Mouse (Mus musculus) v-Abl transformed pro-B cells (cell line): ENCODE results near the gene Bola1.

ENCODE experiments used
- in situ Hi-C, 2 experiments: fragments of 400-800 bp; cut with MboI; formaldehyde crosslinking; loops; one replicate each; pipeline ENCODE4 v1.15.1; 2025; ENCODE audit not compliant: unreplicated experiment in 2 of 2

Gene Bola1

DNA sequence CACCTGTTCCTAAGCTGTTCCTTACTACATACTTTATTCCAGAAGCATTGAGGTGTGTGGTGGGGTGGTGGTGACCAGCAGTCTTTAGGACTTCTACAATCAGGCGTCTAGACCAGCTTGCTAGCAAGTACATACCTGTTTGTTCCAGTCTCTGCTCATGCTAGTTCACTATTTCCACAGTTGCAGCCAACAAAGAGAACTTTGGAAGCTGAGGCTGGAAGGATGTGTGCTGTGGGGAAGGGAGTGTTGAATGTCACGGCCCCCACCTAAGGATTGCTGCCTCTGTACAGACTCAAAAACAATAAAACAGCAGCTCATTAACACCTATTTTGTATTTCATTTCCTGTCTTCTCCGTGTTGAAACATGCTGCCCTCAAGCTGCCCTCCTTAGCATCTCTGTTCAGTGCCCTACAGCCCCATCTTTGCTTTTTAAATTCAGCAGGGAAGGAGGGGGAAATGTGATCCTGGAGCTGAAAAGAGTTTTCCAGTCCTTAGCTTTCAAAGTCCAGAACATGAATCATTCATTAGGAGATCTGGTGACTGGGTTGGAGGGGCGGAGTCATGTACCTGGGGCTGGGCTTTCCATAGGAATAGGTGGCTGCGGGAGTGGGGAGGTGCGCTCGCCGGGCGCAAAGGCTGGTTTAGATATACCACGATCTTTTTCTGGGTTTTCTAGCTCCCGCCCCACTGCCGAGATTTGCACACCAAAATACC is 58.5 kb downstream of the Bola1 start:
- in situ Hi-C loops, result no loop called here

DNA sequence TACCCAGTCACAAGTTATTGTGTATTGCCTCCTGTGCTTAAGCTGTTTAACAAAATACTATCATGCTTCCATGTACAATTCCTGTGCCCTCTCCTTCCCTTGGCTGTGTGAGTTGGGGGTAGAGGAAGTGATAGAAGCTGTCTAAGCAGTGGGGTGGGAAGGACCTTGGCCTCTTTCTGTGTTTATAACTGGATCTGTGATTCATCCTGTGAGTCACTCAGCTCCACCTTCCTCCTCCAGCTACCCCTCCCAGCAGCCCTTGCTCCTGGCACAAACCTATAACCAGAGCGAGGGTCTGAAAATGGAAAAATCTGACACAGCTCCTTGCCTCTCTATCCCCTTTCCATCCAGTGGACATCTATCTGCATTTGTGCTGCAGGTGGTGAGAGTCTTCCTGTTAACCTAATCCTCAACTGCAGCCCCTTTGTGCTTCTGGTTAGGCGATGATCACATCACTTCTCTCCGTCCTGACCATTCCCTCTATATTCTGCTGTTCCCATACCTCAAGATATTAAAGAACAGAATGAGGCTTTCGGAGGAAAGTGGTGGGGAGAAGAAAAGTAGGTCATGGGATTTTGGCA is 59.2 kb downstream of the Bola1 start:
- in situ Hi-C loops, result no loop called here

DNA sequence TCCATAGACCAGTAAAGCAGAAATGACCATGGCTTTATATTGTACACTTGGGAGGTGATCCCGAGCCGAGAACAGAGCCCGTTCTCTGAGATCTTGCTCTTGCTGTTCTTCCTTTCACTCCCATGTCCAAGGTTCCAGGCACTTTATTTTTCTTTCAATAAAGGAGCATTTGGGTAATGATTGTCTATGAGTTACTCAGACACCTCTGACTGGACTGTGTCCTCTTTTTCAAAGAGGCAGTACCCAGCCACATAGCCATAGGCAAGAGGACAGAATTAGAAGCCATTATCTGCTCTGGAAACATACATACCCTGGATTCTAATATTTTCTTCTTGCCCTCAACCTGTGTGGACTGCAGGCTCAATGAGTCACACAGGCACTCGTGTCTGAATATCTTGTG is 59.7 kb downstream of the Bola1 start:
- in situ Hi-C loops, result no loop called here

DNA sequence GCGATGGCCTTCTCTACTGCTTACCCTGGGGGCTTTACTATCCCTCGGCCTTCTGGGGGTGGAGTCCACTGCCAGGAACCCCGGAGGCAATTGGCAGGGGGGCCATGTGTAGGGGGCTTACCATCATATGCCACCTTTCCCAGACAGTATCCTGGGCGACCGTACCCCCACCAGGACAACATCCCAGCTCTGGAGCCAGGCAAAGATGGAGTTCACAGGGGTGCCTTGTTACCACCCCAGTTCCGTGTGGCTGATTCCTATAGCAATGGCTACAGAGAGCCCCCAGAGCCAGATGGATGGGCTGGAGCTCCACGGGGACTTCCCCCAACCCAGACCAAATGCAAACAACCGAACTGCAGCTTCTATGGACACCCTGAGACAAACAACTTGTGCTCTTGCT is 64.0 kb downstream of the Bola1 start:
- in situ Hi-C loops, result no loop called here

DNA sequence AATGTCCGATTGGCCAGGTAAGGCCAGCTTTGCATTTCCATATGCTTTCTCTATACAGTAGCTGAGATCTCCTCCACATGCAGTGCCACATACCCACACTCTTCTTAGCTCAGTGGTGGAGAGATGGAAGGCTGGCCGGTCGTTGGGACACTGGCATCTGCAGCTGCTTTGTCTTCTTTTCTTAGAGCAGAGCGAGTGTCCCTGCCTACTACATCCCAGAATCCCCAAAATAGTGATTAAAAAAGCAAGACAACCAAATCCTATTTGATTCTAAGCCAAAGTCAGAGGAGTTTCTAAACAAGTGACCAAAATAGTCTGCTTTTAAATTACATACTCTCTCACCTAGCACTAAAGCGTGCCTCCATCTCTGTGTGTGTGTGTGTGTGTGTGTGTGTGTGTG is 66.9 kb downstream of the Bola1 start:
- in situ Hi-C loops, result no loop called here

DNA sequence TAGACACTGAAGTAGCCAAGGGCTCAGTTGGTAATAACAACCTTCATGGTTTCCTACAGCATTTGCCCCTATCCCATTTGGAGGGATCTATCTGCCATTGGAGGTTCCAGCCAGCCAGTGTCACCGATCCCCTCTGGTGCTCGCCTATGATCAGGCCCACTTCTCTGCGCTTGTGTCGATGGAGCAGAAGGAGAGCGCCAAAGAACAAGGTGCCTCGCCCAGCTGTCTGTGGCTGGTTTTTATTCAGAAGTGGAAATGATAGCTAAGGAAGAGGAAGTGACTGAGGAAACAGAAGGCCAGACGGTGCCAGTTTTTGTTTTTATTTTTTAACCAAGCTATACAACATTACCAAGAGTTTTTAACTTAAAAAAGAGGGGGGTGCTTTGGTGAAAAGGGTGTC is 67.7 kb downstream of the Bola1 start:
- in situ Hi-C loops, result no loop called here

DNA sequence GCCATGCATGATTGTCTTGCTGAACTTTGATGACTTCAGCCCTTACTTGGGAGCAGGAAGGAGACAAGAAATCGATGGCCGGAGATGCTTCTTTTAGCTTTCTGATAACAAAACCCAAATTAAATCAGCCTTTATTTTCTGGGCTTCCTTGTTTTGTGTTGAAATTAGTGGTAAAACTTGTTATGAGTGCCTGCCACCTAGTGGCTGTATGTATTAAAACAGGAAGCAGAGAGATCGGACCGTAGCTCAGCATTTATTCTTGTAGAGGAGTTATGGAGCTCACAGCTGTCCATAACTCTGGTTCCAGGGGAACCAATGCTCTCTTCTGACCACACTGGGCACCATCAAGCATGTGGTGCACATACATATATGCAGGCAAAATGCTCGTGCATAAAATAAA is 71.6 kb downstream of the Bola1 start:
- in situ Hi-C loops, result loop anchor here (5.0 to 10.0 kb wide), 4 partner anchors 56 to 183 kb away; no protein-coding TSS in a partner anchor
